Mouse (Mus musculus) cerebellum, adult 2 months (tissue): ENCODE measurements around the gene Rhbdl1. TPM values are rescaled to one million over a fixed set of nuclear protein-coding genes. Genes with fewer than 3 reads are reported as not detected.
"Not testable (repeated sequence)": the region's sequence is repeated elsewhere in the genome, so short reads cannot be mapped to it uniquely, and the experiment has no call there.

Experiments used
- DNase-seq, 2 experiments: peaks; one replicate each; pipeline ENCODE4 v3.0.0; 2021
- H3K27ac ChIP-seq: fragments of 200-500 bp; 2 replicates; pipeline ENCODE4 v1.5.1; 2012; ENCODE audit warnings: low read length, control low read depth, inconsistent platforms; ENCODE audit not compliant: insufficient read depth
- H3K27me3 ChIP-seq: fragments of 200-500 bp; 2 replicates; pipeline ENCODE4 v1.6.1; 2012; ENCODE audit warnings: inconsistent platforms, mild to moderate bottlenecking, low read length, moderate library complexity; ENCODE audit not compliant: control insufficient read depth, insufficient read depth
- H3K4me1 ChIP-seq: fragments of 200-500 bp; 2 replicates; pipeline ENCODE4 v1.6.1; 2011; ENCODE audit warnings: low read length; ENCODE audit not compliant: control insufficient read depth, insufficient read depth
- H3K4me3 ChIP-seq: fragments of 200-500 bp; replicated peaks from 2 replicates; pipeline ENCODE3; 2011; ENCODE audit warnings: mild to moderate bottlenecking, low read depth, low read length, control low read depth; ENCODE audit not compliant: insufficient read depth
- CTCF ChIP-seq: fragments of 200-500 bp; IDR thresholded peaks from 2 replicates; pipeline ENCODE4 v1.5.1; 2011; ENCODE audit warnings: low read depth, mild to moderate bottlenecking, control low read depth, low read length, moderate library complexity, borderline replicate concordance; ENCODE audit not compliant: insufficient read depth
- POLR2A ChIP-seq: fragments of 200-500 bp; IDR thresholded peaks from 2 replicates; pipeline ENCODE4 v1.6.1; 2011; ENCODE audit warnings: low read length, control low read depth, borderline replicate concordance; ENCODE audit not compliant: insufficient read depth
- WGBS: fragments of 180-500 bp; shearing (Covaris S2); methylation state at CpG from one replicate; pipeline ENCODE4 v1.1.7; 2018; 5-methylcytosine and 5-hydroxymethylcytosine counted together
- polyA plus RNA-seq: library from polyadenylated mRNA; depleted of rRNA; stranded (reverse); fragments of >200 nt; gene quantifications from 2 replicates; pipeline ENCODE4 v1.2.3, GENCODE M21; 2012

Rhbdl1 gene
- polyA plus RNA-seq, 1 experiment: 111 TPM

GRCm38 (mm10) chr17:25875171-25876136, 38.4 kb upstream of the Rhbdl1 start:
- TF ChIP-seq POLR2A (peak; percentile 99), CTCF (no peak)
- DNase-seq: peak; percentile 92 to 93
- H3K27ac ChIP-seq: peak overlapping the region; percentile 74
- H3K4me1 ChIP-seq: peaks cover 21% of the 10 kb centered on the region
- H3K27me3 ChIP-seq: no peaks in the 10 kb centered on the region
- under 1% methylated on average over 59 of the region's 59 CpGs for WGBS
- H3K4me3 ChIP-seq: peak overlapping the region; percentile 96

GRCm38 (mm10) chr17:25874721-25875170, 37.7 kb upstream of the Rhbdl1 start, which contains the start of gene Mettl26:
Mettl26 (plus strand) TSS chr17:25875074.
- Histone ChIP-seq H3K27ac (peak within 1 kb of the TSS; percentile 74), H3K4me3 (peak within 1 kb of the TSS; percentile 96), H3K27me3 (no peaks in the 10 kb centered on the region), H3K4me1 (peaks cover 13% of the 10 kb centered on the region)
- TF ChIP-seq POLR2A (no peak), CTCF (0 out of 2 replicates have a peak, but pooled peaks have one; percentile 7)
- DNase-seq: peak; percentile 87 to 97
- under 1% methylated on average over 25 of the region's 25 CpGs for WGBS

DNA sequence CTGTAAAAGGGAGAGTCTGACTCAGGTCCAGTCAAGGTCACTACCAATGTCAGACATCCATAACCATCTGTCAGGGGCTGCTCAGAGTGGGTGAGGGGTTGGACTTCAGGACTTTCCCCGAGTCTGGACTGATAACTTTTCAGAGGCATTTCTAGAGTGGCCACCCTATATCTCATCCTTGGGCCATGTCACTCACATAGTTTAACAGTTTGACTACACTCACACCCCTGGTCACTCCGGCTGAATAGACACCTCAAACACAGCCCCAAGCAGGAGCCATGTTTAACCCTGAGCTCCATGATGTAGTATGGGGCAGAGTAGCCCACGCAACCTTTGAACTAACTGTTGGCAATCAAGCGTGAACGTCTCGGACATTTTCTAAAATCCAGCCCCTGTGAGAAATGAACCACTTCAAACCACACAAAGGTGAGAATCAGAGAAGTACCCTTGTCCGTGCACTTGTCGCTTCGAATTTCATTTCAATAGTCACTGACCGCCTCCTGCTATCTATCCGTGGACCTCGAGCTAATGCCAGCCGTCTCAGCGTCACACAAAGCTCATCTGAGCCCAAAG, 37.1 kb upstream of the Rhbdl1 start:
- DNase-seq: no peak
- Histone ChIP-seq H3K4me3 (peak overlapping the region; percentile 96), H3K27ac (peak overlapping the region; percentile 67), H3K4me1 (peaks cover 12% of the 10 kb centered on the region), H3K27me3 (no peaks in the 10 kb centered on the region)
- TF ChIP-seq POLR2A (no peak), CTCF (no peak)
- whole genome bisulfite sequencing: 10% methylated on average over 14 of the region's 14 CpGs

GRCm38 (mm10) chr17:25873405-25874147, 36.5 kb upstream of the Rhbdl1 start:
- H3K4me1 ChIP-seq: peaks cover 16% of the 10 kb centered on the region
- no peaks in the 10 kb centered on the region for H3K27me3 ChIP-seq
- 84% methylated on average over 11 of the region's 11 CpGs for WGBS
- no peak for TF ChIP-seq POLR2A
- no peak for TF ChIP-seq CTCF
- no peak overlapping the region for H3K27ac ChIP-seq
- H3K4me3 ChIP-seq: no peak overlapping the region
- DNase-seq: no peak

- H3K27me3 ChIP-seq: no peaks in the 10 kb centered on the region
- no peak for DNase-seq
- H3K4me3 ChIP-seq: no peak overlapping the region
- WGBS: 85% methylated on average over 3 of the region's 3 CpGs
- peaks cover 16% of the 10 kb centered on the region for H3K4me1 ChIP-seq
- TF ChIP-seq POLR2A: no peak
- TF ChIP-seq CTCF: no peak
- H3K27ac ChIP-seq: no peak overlapping the region
Observed at GRCm38 (mm10) chr17:25872676-25873075, 35.6 kb upstream of the Rhbdl1 start.

GRCm38 (mm10) chr17:25871566-25871965, 34.5 kb upstream of the Rhbdl1 start:
- H3K27ac ChIP-seq, H3K4me3 ChIP-seq, H3K27me3 ChIP-seq, DNase-seq: not testable (repeated sequence)
- peaks cover 15% of the 10 kb centered on the region for H3K4me1 ChIP-seq

DNA sequence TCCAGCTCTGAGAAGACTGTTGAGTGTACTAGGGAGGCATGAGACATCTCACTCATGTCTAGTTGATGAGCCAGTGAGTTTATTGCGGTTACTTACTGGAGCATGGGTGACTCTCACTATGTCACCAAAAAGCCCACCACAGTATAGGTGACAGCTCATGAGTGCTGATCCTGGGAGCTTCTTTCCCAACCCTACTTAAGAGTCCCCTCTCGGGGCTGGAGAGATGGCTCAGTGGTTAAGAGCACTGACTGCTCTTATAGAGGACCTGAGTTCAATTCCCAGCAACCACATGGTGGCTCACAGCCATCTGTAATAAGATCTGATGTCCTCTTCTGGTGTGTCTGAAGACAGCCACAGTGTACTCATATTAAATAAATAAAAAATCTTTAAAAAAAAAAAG, 32.9 kb upstream of the Rhbdl1 start:
- whole genome bisulfite sequencing: 81% methylated on average over 2 of the region's 2 CpGs
- no peak for TF ChIP-seq CTCF
- TF ChIP-seq POLR2A: no peak
- peaks cover 12% of the 10 kb centered on the region for H3K4me1 ChIP-seq
- H3K27me3 ChIP-seq: no peaks in the 10 kb centered on the region
- DNase-seq: no peak
- no peak overlapping the region for H3K27ac ChIP-seq
- H3K4me3 ChIP-seq: no peak overlapping the region

DNA sequence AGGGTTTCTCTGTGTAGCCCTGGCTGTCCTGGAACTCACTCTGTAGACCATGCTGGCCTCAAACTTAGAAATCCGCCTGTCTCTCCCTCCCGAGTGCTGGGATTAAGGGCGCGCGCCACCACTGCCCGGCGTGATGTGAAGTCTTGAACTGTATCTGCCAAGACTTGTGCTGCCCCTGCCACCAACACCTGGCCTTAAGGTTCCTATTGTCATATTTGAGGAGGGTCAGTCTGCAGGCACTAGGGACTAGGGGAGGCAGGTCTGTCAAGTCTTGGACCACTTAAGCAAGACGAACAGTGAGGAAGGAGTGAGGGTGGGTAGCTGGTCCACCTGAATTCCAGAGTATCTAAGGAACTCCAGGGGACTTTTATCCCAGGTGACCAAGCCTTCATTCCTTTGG, 32.4 kb upstream of the Rhbdl1 start:
- 82% methylated on average over 8 of the region's 8 CpGs for WGBS
- DNase-seq: no peak
- Histone ChIP-seq H3K4me3 (no peak overlapping the region), H3K27ac (no peak overlapping the region), H3K27me3 (no peaks in the 10 kb centered on the region), H3K4me1 (peaks cover 11% of the 10 kb centered on the region)
- TF ChIP-seq CTCF (no peak), POLR2A (no peak)
